Mouse (Mus musculus) heart, embryonic 15.5 days (tissue): Measurements from ENCODE around the gene Selplg. TPM values are rescaled to one million over a fixed set of nuclear protein-coding genes. Genes with fewer than 3 reads are reported as not detected.

Experiments used
- ATAC-seq: fragments of 200-750 bp; cut with Nextera tagmentation; replicated peaks from 2 replicates; pipeline ENCODE4 v1.8.0; 2017; ENCODE audit warnings: low read depth, moderate TSS enrichment; ENCODE audit not compliant: insufficient number of reproducible peaks, insufficient read depth, low FRiP score
- H3K27ac ChIP-seq: fragments of 300-500 bp; sonication (generic); 2 replicates; pipeline ENCODE4 v1.5.1; 2015; ENCODE audit warnings: mild to moderate bottlenecking, inconsistent platforms
- H3K27me3 ChIP-seq: fragments of 300-500 bp; sonication (generic); 2 replicates; pipeline ENCODE4 v1.6.1; 2015; ENCODE audit warnings: inconsistent platforms
- H3K36me3 ChIP-seq: fragments of 300-500 bp; sonication (generic); 2 replicates; pipeline ENCODE4 v1.6.1; 2015; ENCODE audit warnings: mild to moderate bottlenecking, inconsistent platforms
- H3K4me1 ChIP-seq: fragments of 300-500 bp; sonication (generic); replicated peaks from 2 replicates; pipeline ENCODE4 v1.6.1; 2015; ENCODE audit warnings: inconsistent platforms
- H3K4me2 ChIP-seq: fragments of 300-500 bp; sonication (generic); 2 replicates; pipeline ENCODE4 v1.6.1; 2015; ENCODE audit warnings: inconsistent platforms, mild to moderate bottlenecking, moderate library complexity
- H3K4me3 ChIP-seq: fragments of 300-500 bp; sonication (generic); 2 replicates; pipeline ENCODE4 v1.5.1; 2015; ENCODE audit warnings: mild to moderate bottlenecking, inconsistent platforms
- H3K9ac ChIP-seq: fragments of 300-500 bp; sonication (generic); 2 replicates; pipeline ENCODE4 v1.6.1; 2015; ENCODE audit warnings: mild to moderate bottlenecking, inconsistent platforms
- H3K9me3 ChIP-seq: fragments of 300-500 bp; sonication (generic); replicated peaks from 2 replicates; pipeline ENCODE4 v1.6.1; 2016; ENCODE audit warnings: inconsistent platforms
- WGBS: fragments of 180-500 bp; shearing (Covaris S2); methylation state at CpG from one replicate; pipeline ENCODE4 v1.1.7; 2015; ENCODE audit warnings: mixed read lengths; 5-methylcytosine and 5-hydroxymethylcytosine counted together
- polyA plus RNA-seq: library from polyadenylated mRNA; unstranded; fragments of >200 nt; fragmentation: Nextera tagmentation; extraction: Ambion mirVana; gene quantifications from 2 replicates; pipeline ENCODE4 v1.2.1, GENCODE M21; 2015

Selplg gene
- polyA plus RNA-seq, 1 experiment from 2014 or later = 2.7 TPM

DNA sequence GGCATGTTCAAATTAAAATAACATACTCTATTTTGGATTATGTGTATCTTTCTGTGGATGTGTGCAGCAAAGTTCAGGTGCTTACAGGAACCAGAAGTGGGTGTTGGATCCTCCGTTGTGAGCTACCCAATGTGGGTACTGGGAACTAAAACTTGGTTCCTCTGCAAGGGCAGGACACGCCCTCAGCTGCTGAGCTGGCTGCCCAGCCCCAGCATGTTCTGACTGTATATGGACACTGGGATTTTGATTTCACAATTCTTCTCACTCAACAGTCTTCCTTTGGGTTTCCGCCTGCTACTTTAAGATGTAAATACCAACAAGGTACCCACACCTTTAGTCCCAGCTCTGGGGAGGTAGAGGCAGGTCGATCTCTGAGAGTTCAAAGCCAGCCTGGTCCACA is 8.0 kb upstream of the Selplg start:
- H3K4me2 ChIP-seq = no peak overlapping the region
- no peaks in the 10 kb centered on the region; the same call in none of the 2 replicates for H3K4me1 ChIP-seq
- no peak for ATAC-seq
- peaks cover 28% of the 10 kb centered on the region for H3K36me3 ChIP-seq
- H3K4me3 ChIP-seq = no peak overlapping the region
- H3K27ac ChIP-seq = no peak overlapping the region
- no peaks in the 10 kb centered on the region for H3K27me3 ChIP-seq
- 81% methylated on average over 4 of the region's 4 CpGs for WGBS
- H3K9me3 ChIP-seq = no peaks in the 10 kb centered on the region
- no peak overlapping the region for H3K9ac ChIP-seq

DNA sequence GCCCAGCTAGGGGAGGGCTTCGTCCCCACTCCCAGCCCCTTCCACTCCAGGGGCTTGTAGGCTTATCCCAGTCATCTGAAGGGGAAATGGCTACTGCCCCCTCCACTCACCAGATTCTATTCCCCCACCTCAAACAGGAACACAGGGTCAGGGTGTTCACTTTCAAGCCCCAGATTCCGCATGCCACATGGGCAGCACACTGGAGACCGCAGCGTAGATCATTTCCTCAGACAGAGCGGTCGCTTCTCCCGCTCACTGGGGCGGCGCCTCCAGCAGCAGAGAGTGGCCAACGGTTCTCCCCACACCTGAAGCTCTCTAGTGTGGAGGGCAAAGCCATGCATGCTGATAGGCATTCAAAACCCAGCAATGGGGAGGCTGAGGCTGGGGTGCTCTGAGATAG is 4.5 kb upstream of the Selplg start:
- Histone ChIP-seq H3K9ac (no peak overlapping the region), H3K4me3 (no peak overlapping the region), H3K9me3 (no peaks in the 10 kb centered on the region), H3K4me1 (no peaks in the 10 kb centered on the region; the same call in 1 of the 2 replicates), H3K4me2 (no peak overlapping the region), H3K27me3 (no peaks in the 10 kb centered on the region), H3K27ac (no peak overlapping the region), H3K36me3 (peaks cover 4% of the 10 kb centered on the region; the same call in 1 of the 2 replicates)
- 77% methylated on average over 10 of the region's 10 CpGs for WGBS
- ATAC-seq = no peak

DNA sequence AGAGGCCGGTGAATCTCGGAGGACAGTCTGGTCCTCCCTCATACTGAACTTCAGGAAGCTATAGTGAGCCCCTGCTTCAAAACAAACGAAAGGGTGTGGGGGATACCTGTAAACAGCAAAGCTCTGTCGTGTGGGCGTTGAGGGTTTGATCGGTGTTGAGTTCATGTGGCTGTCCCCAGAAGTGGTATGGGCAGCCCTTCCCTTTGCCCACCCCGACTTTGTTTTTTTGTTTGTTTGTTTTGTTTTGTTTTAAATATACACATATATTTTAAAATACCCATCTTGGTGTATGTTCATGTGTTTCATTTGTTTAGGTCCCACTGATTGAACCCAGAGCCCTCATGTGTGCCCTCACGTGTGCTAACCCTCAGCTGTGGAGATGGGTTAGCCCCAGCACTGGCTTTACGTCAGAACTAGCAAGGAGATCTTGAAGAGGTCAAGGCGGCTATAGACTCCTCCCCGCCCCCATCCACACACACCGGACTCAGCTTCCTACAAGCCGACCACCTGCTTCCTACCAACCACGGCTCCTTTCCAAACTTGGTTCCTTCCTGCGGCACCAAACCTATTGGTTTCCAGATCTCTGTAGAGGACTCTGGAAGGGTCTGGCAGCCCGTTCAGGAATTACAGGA is 988 bp upstream of the Selplg start:
- no peaks in the 10 kb centered on the region for H3K9me3 ChIP-seq
- ATAC-seq = no peak
- H3K27me3 ChIP-seq = no peaks in the 10 kb centered on the region
- H3K4me2 ChIP-seq = no peak overlapping the region
- WGBS = 50% methylated on average over 16 of the region's 16 CpGs
- H3K9ac ChIP-seq = no peak overlapping the region
- no peaks in the 10 kb centered on the region for H3K4me1 ChIP-seq
- no peak overlapping the region for H3K27ac ChIP-seq
- H3K4me3 ChIP-seq = no peak overlapping the region
- H3K36me3 ChIP-seq = no peaks in the 10 kb centered on the region

DNA sequence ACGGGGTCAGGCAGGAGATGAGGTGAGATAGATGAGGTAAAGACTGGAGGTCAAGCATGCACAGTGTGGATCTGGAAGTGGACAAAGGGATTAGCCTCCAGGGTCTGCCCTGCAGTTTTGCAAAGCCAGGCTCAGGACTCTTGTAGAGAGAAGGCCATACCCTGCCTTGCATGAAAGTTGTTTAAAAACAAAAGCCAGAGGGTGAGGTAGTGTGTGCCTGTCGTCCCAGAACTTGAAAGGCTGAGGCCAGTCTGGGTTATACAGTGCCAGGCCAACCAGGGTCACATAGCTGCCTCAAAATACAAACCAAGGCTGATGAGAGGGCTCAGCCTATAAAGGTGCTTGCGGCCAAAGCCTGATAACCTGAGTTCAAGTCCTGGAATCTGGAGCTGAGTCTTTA is 703 bp downstream of the Selplg start:
- Histone ChIP-seq H3K9me3 (no peaks in the 10 kb centered on the region), H3K4me3 (peak overlapping the region; percentile 5; the same call in 1 of the 2 replicates), H3K4me1 (no peaks in the 10 kb centered on the region), H3K4me2 (no peak overlapping the region), H3K9ac (no peak overlapping the region), H3K27ac (no peak overlapping the region), H3K27me3 (no peaks in the 10 kb centered on the region), H3K36me3 (no peaks in the 10 kb centered on the region)
- WGBS = 53% methylated on average over 3 of the region's 3 CpGs
- ATAC-seq = no peak

DNA sequence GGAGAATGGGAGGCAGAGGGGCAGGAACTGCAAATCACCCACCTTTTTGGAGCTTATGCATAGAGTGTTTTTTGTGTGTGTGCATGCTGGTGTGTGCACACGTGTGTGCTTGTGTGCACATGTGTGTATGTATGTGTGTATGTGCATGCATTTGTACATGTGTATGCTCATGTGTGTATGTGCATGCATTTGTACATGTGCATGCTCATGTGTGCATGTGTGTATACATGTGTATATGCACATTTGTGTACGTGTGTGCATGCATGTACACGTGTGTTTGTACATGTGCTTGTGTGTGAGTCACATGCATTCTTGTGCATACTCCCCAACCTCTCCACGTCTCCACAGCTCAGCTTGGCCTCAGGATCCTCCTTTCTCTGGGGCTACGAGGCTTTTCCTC is 1.6 kb downstream of the Selplg start:
- no peaks in the 10 kb centered on the region for H3K27me3 ChIP-seq
- no peak overlapping the region for H3K27ac ChIP-seq
- H3K9me3 ChIP-seq = no peaks in the 10 kb centered on the region
- 76% methylated on average over 5 of the region's 5 CpGs for WGBS
- no peaks in the 10 kb centered on the region for H3K4me1 ChIP-seq
- no peak for ATAC-seq
- no peaks in the 10 kb centered on the region for H3K36me3 ChIP-seq
- H3K4me3 ChIP-seq = no peak overlapping the region
- H3K4me2 ChIP-seq = no peak overlapping the region
- no peak overlapping the region for H3K9ac ChIP-seq

DNA sequence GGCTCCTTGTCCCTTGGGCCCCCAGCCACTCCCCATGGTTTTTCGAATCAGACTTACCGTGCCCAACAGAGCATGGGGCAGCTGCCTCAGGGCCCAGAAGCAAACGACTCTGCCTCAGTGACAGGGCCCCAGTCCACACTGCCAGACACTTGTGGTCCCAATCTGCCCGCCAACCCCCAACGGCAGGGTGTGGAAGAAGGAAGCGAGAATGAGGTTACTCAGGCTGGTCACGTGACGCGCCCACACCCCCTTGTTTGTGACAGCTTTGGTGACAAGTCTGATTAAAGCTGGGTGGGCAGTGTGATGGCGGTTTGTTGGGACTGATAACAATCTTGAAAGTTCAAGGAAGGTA is 2.2 kb downstream of the Selplg start:
- 38% methylated on average over 10 of the region's 10 CpGs for WGBS
- no peaks in the 10 kb centered on the region for H3K9me3 ChIP-seq
- no peak overlapping the region for H3K9ac ChIP-seq
- H3K36me3 ChIP-seq = no peaks in the 10 kb centered on the region
- peak overlapping the region; percentile 30 for H3K4me3 ChIP-seq
- no peak overlapping the region for H3K4me2 ChIP-seq
- H3K27ac ChIP-seq = no peak overlapping the region
- H3K4me1 ChIP-seq = no peaks in the 10 kb centered on the region
- no peaks in the 10 kb centered on the region for H3K27me3 ChIP-seq
- no peak for ATAC-seq

DNA sequence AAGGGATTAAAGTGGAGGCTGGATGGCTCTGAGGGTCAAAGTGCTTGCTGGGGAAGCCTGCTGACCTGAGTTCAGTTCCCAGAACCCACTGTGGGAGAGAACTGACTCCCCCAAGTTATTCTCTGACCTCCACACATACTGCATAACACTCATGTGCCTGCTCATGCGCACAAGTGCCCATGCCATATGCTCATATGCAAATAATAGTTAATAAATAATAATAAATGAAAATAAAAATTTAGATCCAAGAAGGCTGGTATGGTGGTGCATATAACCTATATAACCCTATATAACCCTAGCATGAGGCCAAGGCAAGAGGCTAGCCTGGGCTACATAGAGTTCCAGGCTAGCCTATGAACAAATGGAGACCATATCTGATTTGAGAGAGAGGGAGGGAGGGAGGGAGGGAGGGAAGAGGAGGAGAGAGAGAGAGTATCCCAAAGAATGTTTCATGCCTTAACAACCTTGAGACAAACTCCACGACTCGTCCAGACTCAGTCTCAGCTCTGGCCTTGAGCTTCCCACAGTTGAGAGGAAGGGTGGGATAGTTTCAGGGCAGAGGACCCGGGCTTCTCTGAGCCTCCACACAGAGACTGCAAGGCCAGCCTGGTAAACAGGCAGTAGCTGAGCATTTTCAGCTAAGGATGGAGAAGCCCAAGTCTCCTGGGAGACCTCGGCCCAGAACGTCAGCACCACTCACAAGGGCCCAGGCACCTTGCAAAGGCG is 2.7 kb downstream of the Selplg start:
- Histone ChIP-seq H3K4me1 (no peaks in the 10 kb centered on the region), H3K27ac (no peak overlapping the region; the same call in 1 of the 2 replicates), H3K9ac (no peak overlapping the region), H3K4me3 (peak overlapping the region; percentile 30), H3K4me2 (no peak overlapping the region), H3K36me3 (no peaks in the 10 kb centered on the region), H3K27me3 (no peaks in the 10 kb centered on the region), H3K9me3 (no peaks in the 10 kb centered on the region)
- WGBS = 67% methylated on average over 7 of the region's 7 CpGs
- ATAC-seq = no peak

DNA sequence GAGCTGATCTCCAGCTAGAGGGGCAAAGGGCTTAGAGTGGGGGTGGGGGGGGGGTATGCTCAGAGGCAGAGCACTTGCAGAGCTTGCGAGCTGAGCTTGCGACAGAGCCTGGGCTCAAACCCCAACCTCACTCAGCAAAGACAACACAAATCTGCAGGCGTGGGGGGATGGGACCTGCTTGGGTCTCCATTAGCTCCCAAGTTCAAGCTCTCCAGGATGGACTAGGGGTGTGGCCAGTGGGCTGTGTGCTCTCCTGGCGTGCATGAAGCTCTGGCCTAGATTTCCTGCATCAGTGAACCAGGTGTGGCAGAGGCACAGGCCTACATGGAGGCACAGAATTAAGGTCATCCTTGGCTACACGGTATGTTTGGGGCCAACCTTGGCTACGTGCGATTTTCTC is 4.0 kb downstream of the Selplg start:
- Histone ChIP-seq H3K9ac (no peak overlapping the region), H3K27me3 (no peaks in the 10 kb centered on the region), H3K27ac (no peak overlapping the region), H3K4me2 (0 out of 2 replicates have a peak overlapping the region, but pooled peaks have one; percentile 1), H3K4me1 (no peaks in the 10 kb centered on the region), H3K9me3 (no peaks in the 10 kb centered on the region), H3K36me3 (no peaks in the 10 kb centered on the region), H3K4me3 (peak overlapping the region; percentile 20; the same call in 1 of the 2 replicates)
- ATAC-seq = no peak
- 69% methylated on average over 7 of the region's 7 CpGs for WGBS

DNA sequence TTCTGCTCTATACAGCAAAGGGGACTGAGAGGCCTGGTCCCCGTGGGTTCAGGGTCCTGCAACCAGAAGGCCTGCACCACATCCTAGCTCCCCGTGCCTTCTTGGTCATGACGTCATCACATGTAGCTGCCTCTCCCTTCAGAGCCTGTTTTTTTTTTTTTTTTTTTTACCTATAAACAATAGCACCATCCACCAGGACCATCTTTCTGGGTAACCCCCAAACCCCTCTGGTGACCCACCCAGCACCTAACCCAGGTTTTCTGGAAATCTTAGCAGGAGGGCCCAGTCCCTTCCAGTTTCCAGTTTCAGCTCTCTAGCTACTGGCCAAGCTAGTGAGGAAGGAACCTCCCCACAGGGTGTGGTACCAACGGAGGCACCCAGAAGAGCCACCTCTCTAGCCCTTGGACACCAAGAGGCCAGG is 4.4 kb downstream of the Selplg start:
- H3K4me1 ChIP-seq = no peaks in the 10 kb centered on the region
- WGBS = 40% methylated on average over 4 of the region's 4 CpGs
- H3K9ac ChIP-seq = no peak overlapping the region
- no peak overlapping the region for H3K27ac ChIP-seq
- peak overlapping the region; percentile 20; the same call in 1 of the 2 replicates for H3K4me3 ChIP-seq
- no peak for ATAC-seq
- no peaks in the 10 kb centered on the region for H3K9me3 ChIP-seq
- H3K4me2 ChIP-seq = 0 out of 2 replicates have a peak overlapping the region, but pooled peaks have one; percentile 1
- no peaks in the 10 kb centered on the region for H3K27me3 ChIP-seq
- no peaks in the 10 kb centered on the region for H3K36me3 ChIP-seq

DNA sequence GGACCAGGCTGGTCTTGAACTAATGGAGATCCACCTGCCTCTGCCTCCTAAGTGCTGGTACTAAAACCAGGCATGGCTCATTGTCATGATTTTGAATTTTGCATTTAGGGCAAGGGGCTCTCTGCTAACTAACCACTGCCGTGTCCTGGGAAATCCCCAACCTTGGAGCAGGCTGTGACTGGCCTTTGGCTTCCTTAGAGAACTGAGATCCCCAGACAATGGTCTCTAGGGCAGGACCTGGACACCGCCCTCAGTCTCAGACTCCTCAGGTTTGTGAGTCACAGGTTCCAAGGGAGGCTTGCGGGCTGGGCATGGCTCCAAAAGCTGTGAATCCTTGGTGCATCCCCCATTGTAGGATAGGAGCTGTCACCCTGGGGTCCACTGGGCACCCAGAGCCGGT is 5.8 kb downstream of the Selplg start:
- ATAC-seq = no peak
- Histone ChIP-seq H3K4me2 (no peak overlapping the region), H3K9ac (no peak overlapping the region), H3K4me1 (no peaks in the 10 kb centered on the region), H3K36me3 (no peaks in the 10 kb centered on the region), H3K4me3 (no peak overlapping the region), H3K27ac (no peak overlapping the region), H3K9me3 (no peaks in the 10 kb centered on the region), H3K27me3 (no peaks in the 10 kb centered on the region)
- WGBS = 77% methylated on average over 4 of the region's 4 CpGs

DNA sequence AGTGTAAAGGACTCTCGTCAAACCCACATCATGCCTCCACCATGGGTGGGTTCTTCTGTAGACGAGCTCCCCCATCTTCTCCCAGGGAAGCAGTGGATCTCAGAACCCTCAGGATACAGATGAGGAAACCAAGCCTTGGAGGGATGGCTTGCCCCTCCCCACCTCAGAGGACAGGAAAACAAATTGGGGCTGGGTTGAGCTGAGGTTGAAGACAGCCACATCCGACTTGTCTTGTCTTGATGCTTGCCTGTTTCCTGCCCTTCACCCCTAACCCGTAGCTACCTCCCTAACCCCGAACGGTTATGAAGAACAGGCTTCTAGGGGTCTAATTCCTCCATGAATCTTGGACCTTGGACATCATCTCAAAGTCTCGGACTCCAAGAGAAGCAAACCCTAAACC is 6.9 kb downstream of the Selplg start:
- no peak for ATAC-seq
- WGBS = 71% methylated on average over 7 of the region's 7 CpGs
- Histone ChIP-seq H3K9ac (no peak overlapping the region), H3K27ac (no peak overlapping the region), H3K27me3 (no peaks in the 10 kb centered on the region), H3K4me2 (no peak overlapping the region), H3K9me3 (no peaks in the 10 kb centered on the region), H3K36me3 (no peaks in the 10 kb centered on the region), H3K4me1 (no peaks in the 10 kb centered on the region), H3K4me3 (no peak overlapping the region)

DNA sequence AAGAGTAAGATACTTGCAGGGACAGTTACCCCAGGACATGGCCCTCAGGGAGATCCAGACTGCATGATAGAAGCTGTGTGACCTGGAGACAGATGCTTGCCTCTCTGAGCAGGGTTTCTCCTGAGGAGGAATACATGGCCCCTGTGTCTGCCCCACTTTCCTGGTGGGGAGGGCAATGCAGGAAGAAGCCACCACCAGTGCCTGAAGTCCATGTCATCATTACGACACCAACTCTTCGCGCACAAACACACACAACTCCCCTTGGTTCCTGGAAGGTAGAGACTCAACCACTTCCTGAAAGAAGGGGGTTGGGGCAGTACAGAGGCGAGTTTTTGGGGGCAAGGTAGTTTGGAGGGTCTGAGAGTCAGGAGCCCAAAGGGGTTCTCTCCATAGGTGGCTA is 8.2 kb downstream of the Selplg start:
- H3K27me3 ChIP-seq = no peaks in the 10 kb centered on the region
- H3K9me3 ChIP-seq = no peaks in the 10 kb centered on the region
- no peak overlapping the region for H3K4me3 ChIP-seq
- WGBS = 79% methylated on average over 4 of the region's 4 CpGs
- ATAC-seq = no peak
- no peak overlapping the region for H3K4me2 ChIP-seq
- H3K4me1 ChIP-seq = no peaks in the 10 kb centered on the region
- H3K9ac ChIP-seq = no peak overlapping the region
- no peak overlapping the region for H3K27ac ChIP-seq
- H3K36me3 ChIP-seq = no peaks in the 10 kb centered on the region
